Mouse (Mus musculus) heart, embryonic 14.5 days (tissue): ENCODE measurements around the gene Smarce1. TPM values are rescaled to one million over a fixed set of nuclear protein-coding genes. Genes with fewer than 3 reads are reported as not detected.

Source experiments
- ATAC-seq: fragments of 200-750 bp; cut with Nextera tagmentation; 2 replicates; pipeline ENCODE4 v1.8.0; 2017; ENCODE audit warnings: low read depth, moderate TSS enrichment; ENCODE audit not compliant: insufficient number of reproducible peaks, insufficient read depth, low FRiP score
- H3K27ac ChIP-seq, 2 experiments: fragments of 200-500 bp in 1 of 2; fragments of 300-500 bp in 1 of 2; sonication (generic) in 1 of 2; replicated peaks in 1 of 2; 2 replicates each; pipeline ENCODE4 v1.5.1; 2012 to 2014; ENCODE audit warnings: low read depth in 2 of 2, low read length in 2 of 2, control low read depth in 1 of 2, mild to moderate bottlenecking in 1 of 2, mixed read lengths in 1 of 2; ENCODE audit not compliant: control insufficient read depth in 1 of 2, insufficient read depth in 1 of 2
- H3K27me3 ChIP-seq: fragments of 300-500 bp; sonication (generic); 2 replicates; pipeline ENCODE4 v1.6.1; 2014; ENCODE audit warnings: mild to moderate bottlenecking, low read length, control low read depth; ENCODE audit not compliant: control insufficient read depth, insufficient read depth
- H3K36me3 ChIP-seq: fragments of 300-500 bp; sonication (generic); 2 replicates; pipeline ENCODE4 v1.6.1; 2014; ENCODE audit warnings: mild to moderate bottlenecking, control low read depth, low read length, mixed read lengths; ENCODE audit not compliant: control insufficient read depth, insufficient read depth
- H3K4me1 ChIP-seq, 2 experiments: fragments of 200-500 bp in 1 of 2; fragments of 300-500 bp in 1 of 2; sonication (generic) in 1 of 2; 2 replicates each; pipeline ENCODE4 v1.6.1; 2012 to 2014; ENCODE audit warnings: low read length in 2 of 2, control low read depth in 1 of 2, mixed read lengths in 1 of 2; ENCODE audit not compliant: control insufficient read depth in 2 of 2, insufficient read depth in 2 of 2
- H3K4me2 ChIP-seq: fragments of 300-500 bp; sonication (generic); 2 replicates; pipeline ENCODE4 v1.6.1; 2014; ENCODE audit warnings: mild to moderate bottlenecking, low read length
- H3K4me3 ChIP-seq, 2 experiments: fragments of 200-500 bp in 1 of 2; fragments of 300-500 bp in 1 of 2; sonication (generic) in 1 of 2; 2 replicates each; pipeline ENCODE4 v1.5.1; 2012 to 2014; ENCODE audit warnings: low read length in 2 of 2, mild to moderate bottlenecking in 2 of 2, control low read depth in 1 of 2, low read depth in 1 of 2, moderate library complexity in 1 of 2; ENCODE audit not compliant: control insufficient read depth in 1 of 2, insufficient read depth in 1 of 2
- H3K9ac ChIP-seq: fragments of 300-500 bp; sonication (generic); 2 replicates; pipeline ENCODE4 v1.6.1; 2014; ENCODE audit warnings: mild to moderate bottlenecking, low read length
- H3K9me3 ChIP-seq: fragments of 300-500 bp; sonication (generic); 2 replicates; pipeline ENCODE4 v1.6.1; 2016; ENCODE audit warnings: low read length, control low read depth; ENCODE audit not compliant: control insufficient read depth
- WGBS: fragments of 180-500 bp; shearing (Covaris S2); extraction: QIAGEN DNeasy Blood & Tissue Kit; methylation state at CpG from one replicate; pipeline ENCODE4 v1.1.7; 2014; 5-methylcytosine and 5-hydroxymethylcytosine counted together
- polyA plus RNA-seq: library from polyadenylated mRNA; unstranded; fragments of >200 nt; fragmentation: Nextera tagmentation; extraction: Ambion mirVana; gene quantifications from 2 replicates; pipeline ENCODE4 v1.2.1, GENCODE M21; 2014

Gene Smarce1
- polyA plus RNA-seq, 1 experiment from 2014 or later: 93.5 TPM

GRCm38 (mm10) chr11:99229641-99230260, 1.1 kb downstream of the Smarce1 start:
- 0 out of 2 replicates have a peak, but pooled peaks have one; percentile 20 for ATAC-seq
- Histone ChIP-seq H3K4me3 (peak overlapping the region; percentile 68 to 94), H3K27me3 (no peaks in the 10 kb centered on the region), H3K9ac (peak overlapping the region; percentile 99), H3K27ac (peak overlapping the region; percentile 92 to 93), H3K4me2 (peak overlapping the region; percentile 89), H3K36me3 (peaks cover 33% of the 10 kb centered on the region), H3K4me1 (peaks cover 0 to 16% of the 10 kb centered on the region in 2 experiments; a peak in 2 of 4 replicates), H3K9me3 (no peaks in the 10 kb centered on the region)
- WGBS: under 1% methylated on average over 31 of the region's 31 CpGs

GRCm38 (mm10) chr11:99226298-99226697, 4.5 kb downstream of the Smarce1 start:
- H3K4me3 ChIP-seq: no peak overlapping the region
- H3K4me1 ChIP-seq: peaks cover 0 to 17% of the 10 kb centered on the region in 2 experiments; a peak in 2 of 4 replicates
- H3K27me3 ChIP-seq: no peaks in the 10 kb centered on the region
- H3K9me3 ChIP-seq: no peaks in the 10 kb centered on the region
- H3K4me2 ChIP-seq: no peak overlapping the region
- no peak overlapping the region for H3K27ac ChIP-seq
- H3K9ac ChIP-seq: no peak overlapping the region
- ATAC-seq: no peak
- 83% methylated on average over 5 of the region's 5 CpGs for WGBS
- H3K36me3 ChIP-seq: peaks cover 62% of the 10 kb centered on the region

- Histone ChIP-seq H3K4me1 (peaks cover 0 to 6% of the 10 kb centered on the region in 2 experiments; a peak in 1 of 4 replicates), H3K4me2 (no peak overlapping the region), H3K9ac (no peak overlapping the region), H3K27ac (peak overlapping the region in 1 of 2 experiments; percentile 19; a peak in 1 of 4 replicates), H3K36me3 (peaks cover 92% of the 10 kb centered on the region), H3K9me3 (no peaks in the 10 kb centered on the region), H3K4me3 (no peak overlapping the region), H3K27me3 (no peaks in the 10 kb centered on the region)
- ATAC-seq: no peak
- 65% methylated on average over 5 of the region's 5 CpGs for WGBS
Measured at GRCm38 (mm10) chr11:99223310-99223709, 7.5 kb downstream of the Smarce1 start.

GRCm38 (mm10) chr11:99221811-99222210, 9.0 kb downstream of the Smarce1 start:
- ATAC-seq: no peak
- peaks cover 93% of the 10 kb centered on the region for H3K36me3 ChIP-seq
- H3K9me3 ChIP-seq: no peaks in the 10 kb centered on the region
- H3K4me1 ChIP-seq: peaks cover 0 to 7% of the 10 kb centered on the region in 2 experiments; a peak in 2 of 4 replicates
- 0 out of 4 replicates have a peak overlapping the region, but pooled peaks of 1 of the 2 experiments have one; percentile 30 for H3K27ac ChIP-seq
- H3K9ac ChIP-seq: 0 out of 2 replicates have a peak overlapping the region, but pooled peaks have one; percentile 17
- H3K4me3 ChIP-seq: no peak overlapping the region
- no peak overlapping the region for H3K4me2 ChIP-seq
- no peaks in the 10 kb centered on the region for H3K27me3 ChIP-seq
- 43% methylated on average over 2 of the region's 2 CpGs for WGBS

GRCm38 (mm10) chr11:99217248-99217986, 13.4 kb downstream of the Smarce1 start:
- no peak overlapping the region for H3K4me3 ChIP-seq
- H3K27ac ChIP-seq: no peak overlapping the region
- H3K9me3 ChIP-seq: no peaks in the 10 kb centered on the region
- H3K27me3 ChIP-seq: no peaks in the 10 kb centered on the region
- no peak for ATAC-seq
- 87% methylated on average over 7 of the region's 7 CpGs for WGBS
- H3K36me3 ChIP-seq: peaks cover 96% of the 10 kb centered on the region
- no peak overlapping the region for H3K9ac ChIP-seq
- peaks cover 2 to 8% of the 10 kb centered on the region in 2 experiments; a peak in 3 of 4 replicates for H3K4me1 ChIP-seq
- no peak overlapping the region for H3K4me2 ChIP-seq

- 67% methylated on average over 3 of the region's 3 CpGs for WGBS
- Histone ChIP-seq H3K9ac (no peak overlapping the region), H3K36me3 (peaks cover 99% of the 10 kb centered on the region), H3K4me1 (peaks cover 2 to 8% of the 10 kb centered on the region in 2 experiments; a peak in 3 of 4 replicates), H3K9me3 (no peaks in the 10 kb centered on the region), H3K4me3 (no peak overlapping the region), H3K4me2 (0 out of 2 replicates have a peak overlapping the region, but pooled peaks have one; percentile 11), H3K27me3 (no peaks in the 10 kb centered on the region), H3K27ac (peak overlapping the region in 1 of 2 experiments; percentile 62; a peak in 2 of 4 replicates)
- no peak for ATAC-seq
Measured at GRCm38 (mm10) chr11:99216181-99216580, 14.6 kb downstream of the Smarce1 start.

- 70% methylated on average over 7 of the region's 7 CpGs for WGBS
- H3K36me3 ChIP-seq: peaks cover 86% of the 10 kb centered on the region
- no peaks in the 10 kb centered on the region for H3K9me3 ChIP-seq
- no peak overlapping the region for H3K4me3 ChIP-seq
- peaks cover 9 to 25% of the 10 kb centered on the region in 2 experiments for H3K4me1 ChIP-seq
- no peak overlapping the region for H3K27ac ChIP-seq
- H3K4me2 ChIP-seq: no peak overlapping the region
- ATAC-seq: no peak
- H3K9ac ChIP-seq: no peak overlapping the region
- no peaks in the 10 kb centered on the region for H3K27me3 ChIP-seq
Measured at GRCm38 (mm10) chr11:99212693-99213092, 18.1 kb downstream of the Smarce1 start.
